Mouse (Mus musculus) left cerebral cortex, postnatal 4 days (tissue): ENCODE results near the gene Lingo2. TPM values are rescaled to one million over a fixed set of nuclear protein-coding genes. Genes with fewer than 3 reads are reported as not detected.
A peak's percentile ranks its signal among the peaks of the same experiment; 100 is the strongest.

Experiments used
- DNase-seq: peaks from one replicate; pipeline ENCODE4 v3.0.0-alpha.2; 2022
- intact Hi-C: fragments of 180-260 bp; cut with DNase I; formaldehyde crosslinking; loops from one replicate; pipeline ENCODE4 v1.15.1; 2025
- total RNA-seq, 2 experiments: library from RNA; stranded (reverse); gene quantifications; 2 replicates each; pipeline ENCODE4 v1.2.3; 2021

Gene Lingo2
- total RNA-seq = 10 to 100 TPM; 66.0 to 68.2 TPM

GRCm38 (mm10) chr4:36951150-36951954 lies at the start of gene Lingo2:
Lingo2 (minus strand) TSS chr4:36951747.
- intact Hi-C loops = no loop called here
- DNase-seq = peak; percentile 36

GRCm38 (mm10) chr4:36973358-36973757 lies 21.8 kb upstream of the Lingo2 start:
- DNase-seq = no peak
- intact Hi-C loops = no loop called here

- DNase-seq = peak; percentile 12
- intact Hi-C loops = no loop called here
Observed at GRCm38 (mm10) chr4:36952431-36953429, 1.2 kb upstream of the Lingo2 start.

GRCm38 (mm10) chr4:36951955-36952215 lies 338 bp upstream of the Lingo2 start:
- DNase-seq = no peak
- intact Hi-C loops = no loop called here

GRCm38 (mm10) chr4:36950790-36951149 lies 777 bp downstream of the Lingo2 start:
- DNase-seq = peak; percentile 5
- intact Hi-C loops = no loop called here

GRCm38 (mm10) chr4:36950021-36950751 lies 1.4 kb downstream of the Lingo2 start:
- intact Hi-C loops = no loop called here
- peak; percentile 82 for DNase-seq

- intact Hi-C loops = no loop called here
Observed at GRCm38 (mm10) chr4:36890810-36891209, 60.7 kb downstream of the Lingo2 start.

GRCm38 (mm10) chr4:36890365-36890764 lies 61.2 kb downstream of the Lingo2 start:
- DNase-seq = no peak
- intact Hi-C loops = no loop called here

More at GRCm38 (mm10) chr4:36890810-36891209, 60.7 kb downstream of the Lingo2 start:
- no peak for DNase-seq

- intact Hi-C loops = no loop called here
- DNase-seq = no peak
Observed at GRCm38 (mm10) chr4:36874781-36875180, 76.8 kb downstream of the Lingo2 start.

- DNase-seq = no peak
- intact Hi-C loops = no loop called here
Observed at GRCm38 (mm10) chr4:36824982-36825381, 126.6 kb downstream of the Lingo2 start.

- intact Hi-C loops = no loop called here
- no peak for DNase-seq
Observed at GRCm38 (mm10) chr4:36821914-36822313, 129.6 kb downstream of the Lingo2 start.

- intact Hi-C loops = no loop called here
Observed at GRCm38 (mm10) chr4:36775088-36775487, 176.5 kb downstream of the Lingo2 start.

GRCm38 (mm10) chr4:36730691-36731090 lies 220.9 kb downstream of the Lingo2 start:
- intact Hi-C loops = no loop called here
- DNase-seq = peak; percentile 8

More at GRCm38 (mm10) chr4:36775088-36775487, 176.5 kb downstream of the Lingo2 start:
- no peak for DNase-seq

GRCm38 (mm10) chr4:36716411-36716810 lies 235.1 kb downstream of the Lingo2 start:
- no peak for DNase-seq
- intact Hi-C loops = no loop called here

- intact Hi-C loops = no loop called here
- DNase-seq = no peak
Observed at GRCm38 (mm10) chr4:36698888-36699287, 252.7 kb downstream of the Lingo2 start.

GRCm38 (mm10) chr4:36696810-36697209 lies 254.7 kb downstream of the Lingo2 start:
- DNase-seq = no peak

GRCm38 (mm10) chr4:36659920-36660319 lies 291.6 kb downstream of the Lingo2 start:
- no peak for DNase-seq
- intact Hi-C loops = no loop called here

More at GRCm38 (mm10) chr4:36696810-36697209, 254.7 kb downstream of the Lingo2 start:
- intact Hi-C loops = no loop called here

GRCm38 (mm10) chr4:36647753-36648152 lies 303.8 kb downstream of the Lingo2 start:
- DNase-seq = no peak
- intact Hi-C loops = no loop called here

GRCm38 (mm10) chr4:36635666-36636065 lies 315.9 kb downstream of the Lingo2 start:
- DNase-seq = no peak
- intact Hi-C loops = no loop called here

GRCm38 (mm10) chr4:36576801-36577200 lies 374.7 kb downstream of the Lingo2 start:
- no peak for DNase-seq
- intact Hi-C loops = no loop called here

- intact Hi-C loops = no loop called here
- peak; percentile 3 for DNase-seq
Observed at GRCm38 (mm10) chr4:36576256-36576655, 375.3 kb downstream of the Lingo2 start.
